Mouse (Mus musculus) olfactory bulb, adult 2 months (tissue): ENCODE data around the gene Fbrsl1. TPM values are rescaled to one million over a fixed set of nuclear protein-coding genes. Genes with fewer than 3 reads are reported as not detected.

Experiments
- H3K27ac ChIP-seq: fragments of 200-500 bp; 2 replicates; pipeline ENCODE4 v1.5.1; 2012; ENCODE audit warnings: low read depth, low read length; ENCODE audit not compliant: insufficient read depth
- H3K4me1 ChIP-seq: fragments of 200-500 bp; 2 replicates; pipeline ENCODE4 v1.6.1; 2012; ENCODE audit warnings: low read length; ENCODE audit not compliant: control insufficient read depth, insufficient read depth
- H3K4me3 ChIP-seq: fragments of 200-500 bp; 2 replicates; pipeline ENCODE4 v1.5.1; 2012; ENCODE audit warnings: mild to moderate bottlenecking, low read depth, low read length, moderate library complexity; ENCODE audit not compliant: insufficient read depth
- CTCF ChIP-seq: fragments of 200-500 bp; IDR thresholded peaks from 2 replicates; pipeline ENCODE4 v1.5.1; 2012; ENCODE audit warnings: low read depth, mild to moderate bottlenecking, low read length, moderate library complexity; ENCODE audit not compliant: insufficient read depth
- POLR2A ChIP-seq: fragments of 200-500 bp; IDR thresholded peaks from 2 replicates; pipeline ENCODE4 v1.6.1; 2012; ENCODE audit warnings: mild to moderate bottlenecking, low read depth, low read length, moderate library complexity; ENCODE audit not compliant: insufficient read depth
- WGBS: fragments of 180-500 bp; shearing (Covaris S2); methylation state at CpG from one replicate; pipeline ENCODE4 v1.1.7; 2018; 5-methylcytosine and 5-hydroxymethylcytosine counted together
- polyA plus RNA-seq: library from polyadenylated mRNA; stranded (reverse); fragments of >200 nt; gene quantifications from 2 replicates; pipeline ENCODE4 v1.2.4, GENCODE M21; 2012; ENCODE audit warnings: low replicate concordance; ENCODE audit not compliant: missing spikeins, insufficient read depth, insufficient read length

Fbrsl1 gene
- polyA plus RNA-seq, 1 experiment: not detected

DNA sequence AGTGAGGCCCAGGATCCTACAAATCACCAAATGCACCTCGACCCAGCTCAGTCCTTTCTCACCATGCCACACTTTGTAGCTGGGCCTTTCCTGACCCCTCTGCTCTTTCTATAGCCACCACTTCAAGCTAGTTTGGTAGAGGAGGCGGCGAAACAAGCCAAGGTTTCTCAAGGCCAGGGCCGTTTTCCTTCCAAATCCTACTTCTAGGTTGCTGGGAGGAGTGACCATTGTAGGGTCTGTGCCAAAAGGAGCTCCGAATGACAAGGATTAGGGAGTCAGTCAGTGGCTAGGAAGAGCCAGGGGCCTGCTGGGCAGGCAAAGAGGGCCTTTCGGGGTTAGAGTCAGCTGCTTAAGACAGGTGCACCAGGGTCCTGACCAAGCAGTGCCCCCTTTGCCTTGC lies 63.8 kb downstream of the Fbrsl1 start:
- 71% methylated on average over 6 of the region's 6 CpGs for WGBS
- H3K4me3 ChIP-seq: no peak overlapping the region
- no peak overlapping the region for H3K27ac ChIP-seq
- peaks cover 26% of the 10 kb centered on the region for H3K4me1 ChIP-seq
- no peak for TF ChIP-seq POLR2A

DNA sequence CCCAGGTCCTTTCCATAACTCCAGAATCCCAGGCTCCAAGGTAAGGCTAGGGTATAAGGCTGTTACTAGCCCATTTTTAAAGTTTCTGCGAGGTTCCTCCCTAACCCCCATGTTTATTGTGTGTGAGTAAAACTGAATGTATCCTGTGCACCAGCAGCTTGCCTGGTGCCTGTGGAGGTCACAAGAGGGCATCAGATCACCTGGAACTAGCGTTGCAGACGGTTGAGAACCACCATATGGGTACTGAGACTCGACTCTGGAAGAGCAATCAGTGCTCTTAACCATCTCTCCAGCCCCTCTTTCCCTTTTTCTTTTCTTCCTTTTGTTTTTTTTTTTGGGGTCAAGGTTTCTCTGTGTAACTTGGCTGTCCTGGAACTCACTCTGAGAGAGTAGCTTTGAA lies 68.5 kb downstream of the Fbrsl1 start:
- 94% methylated on average over 4 of the region's 4 CpGs for WGBS
- no peak overlapping the region for H3K4me3 ChIP-seq
- peaks cover 27% of the 10 kb centered on the region for H3K4me1 ChIP-seq
- no peak overlapping the region for H3K27ac ChIP-seq
- TF ChIP-seq CTCF (no peak), POLR2A (no peak)

DNA sequence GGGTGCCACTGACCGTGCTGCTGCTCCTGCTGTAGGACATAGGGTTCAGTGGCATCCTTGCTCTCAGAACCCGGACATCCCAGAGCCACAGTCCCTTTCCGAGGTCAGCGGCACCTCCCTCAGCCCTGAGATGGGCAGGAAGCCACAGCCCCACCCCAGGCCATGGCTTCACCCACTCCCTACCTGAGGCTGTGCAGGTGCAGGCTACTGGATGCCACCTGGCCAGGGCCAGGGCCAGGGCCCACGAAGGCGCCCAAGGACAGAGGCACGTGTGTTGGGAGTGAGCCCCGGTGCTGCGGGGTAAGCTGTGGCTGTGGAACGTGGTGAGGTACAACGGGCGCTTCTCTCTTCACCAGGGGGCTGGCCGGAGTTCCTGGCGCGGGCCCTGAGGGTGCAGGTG lies 69.2 kb downstream of the Fbrsl1 start:
- 91% methylated on average over 15 of the region's 15 CpGs for WGBS
- Histone ChIP-seq H3K27ac (no peak overlapping the region), H3K4me3 (no peak overlapping the region), H3K4me1 (peaks cover 20% of the 10 kb centered on the region)
- TF ChIP-seq CTCF: no peak
- TF ChIP-seq POLR2A: no peak

DNA sequence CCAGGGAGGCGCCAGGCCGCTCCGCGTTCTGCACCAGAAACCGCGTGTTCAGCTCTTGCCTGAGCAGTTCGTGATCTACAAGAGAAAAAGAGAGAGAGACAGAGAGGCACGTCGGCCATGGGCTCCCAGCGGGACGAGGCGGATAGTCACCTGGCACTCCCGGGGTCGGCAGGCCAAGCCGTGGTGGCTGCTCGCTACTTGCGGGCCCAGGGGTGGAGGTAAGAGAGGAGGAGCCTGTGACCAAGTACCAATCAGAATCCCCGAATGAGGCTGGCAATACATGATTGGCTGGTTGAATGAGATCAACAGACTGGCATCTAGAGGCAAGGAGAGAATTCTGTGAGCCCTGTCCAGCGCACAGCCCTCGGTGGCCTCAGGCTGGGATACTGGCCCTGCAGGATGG lies 70.1 kb downstream of the Fbrsl1 start:
- Histone ChIP-seq H3K27ac (no peak overlapping the region), H3K4me3 (no peak overlapping the region), H3K4me1 (peaks cover 20% of the 10 kb centered on the region)
- WGBS: 58% methylated on average over 20 of the region's 20 CpGs
- no peak for TF ChIP-seq CTCF
- no peak for TF ChIP-seq POLR2A

DNA sequence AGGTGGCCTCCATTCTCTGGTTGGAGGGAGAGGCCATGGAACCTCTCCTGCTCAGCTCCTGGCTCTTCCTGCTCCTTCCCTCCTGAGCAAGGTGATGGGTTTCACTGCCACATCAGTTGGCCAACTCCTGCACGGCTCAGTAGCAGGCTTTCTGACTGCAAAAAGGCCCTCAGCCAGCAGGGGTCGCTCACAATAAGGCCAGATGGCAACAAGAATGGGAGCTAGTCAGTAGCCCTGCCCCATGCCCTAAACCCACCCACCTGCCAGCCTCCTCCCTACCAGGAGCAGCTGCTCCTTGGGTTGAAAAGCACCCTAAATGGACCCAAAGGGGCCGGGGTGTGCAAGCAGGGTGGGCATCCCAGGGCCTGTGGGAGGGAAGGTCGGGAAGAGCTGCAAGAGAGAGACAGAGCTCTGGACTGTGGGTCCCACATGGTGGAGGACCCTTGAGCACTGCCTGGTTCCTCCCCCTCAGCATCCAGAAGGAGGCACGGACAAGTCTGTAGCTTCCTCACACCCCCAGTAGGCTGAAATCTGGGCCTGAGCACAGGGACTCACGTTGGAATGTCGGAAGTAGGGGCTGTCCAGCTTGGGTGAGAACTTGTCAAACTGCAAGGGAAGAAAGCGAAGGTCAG lies 71.4 kb downstream of the Fbrsl1 start:
- peaks cover 20% of the 10 kb centered on the region for H3K4me1 ChIP-seq
- peak; percentile 67 for TF ChIP-seq CTCF
- no peak for TF ChIP-seq POLR2A
- H3K27ac ChIP-seq: no peak overlapping the region
- no peak overlapping the region for H3K4me3 ChIP-seq
- WGBS: 46% methylated on average over 8 of the region's 8 CpGs

DNA sequence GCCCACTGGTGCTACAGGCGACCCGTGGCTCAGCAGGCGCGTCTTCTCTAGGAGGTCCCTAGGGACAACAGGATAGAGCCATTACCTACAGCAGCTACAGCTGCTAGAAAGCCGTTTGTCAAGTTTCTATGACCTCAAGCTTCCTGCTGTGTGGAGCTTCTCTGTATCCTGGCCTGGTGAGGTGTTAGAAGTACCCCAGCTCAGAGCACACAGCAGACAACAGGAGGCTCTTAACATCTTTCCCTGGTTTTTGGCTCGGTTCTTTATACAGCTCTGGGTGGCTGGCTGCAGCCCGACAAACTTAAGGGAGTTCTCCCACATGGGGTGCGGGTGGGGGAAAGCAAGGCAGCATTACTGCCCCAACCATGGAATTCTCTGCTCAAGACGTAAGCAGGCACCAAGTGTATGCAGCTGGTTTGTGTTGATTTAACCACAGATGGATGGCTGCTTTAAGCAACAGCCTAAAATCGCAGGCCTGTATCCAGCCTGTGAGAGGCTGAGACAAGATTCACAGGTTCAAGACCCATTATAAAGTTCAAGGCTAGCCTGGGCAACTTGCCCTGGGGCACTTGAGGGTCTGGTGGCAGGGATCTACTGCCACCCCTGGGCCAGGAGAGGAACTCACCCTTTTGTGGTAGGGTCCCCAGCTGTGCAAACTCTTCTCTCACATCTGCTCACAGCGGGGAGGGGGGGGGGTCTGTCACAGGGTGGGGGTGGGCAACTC lies 84.3 kb downstream of the Fbrsl1 start:
- peaks cover 4% of the 10 kb centered on the region; the same call in 1 of the 2 replicates for H3K4me1 ChIP-seq
- WGBS: 65% methylated on average over 11 of the region's 11 CpGs
- no peak overlapping the region for H3K27ac ChIP-seq
- peak overlapping the region; percentile 47 for H3K4me3 ChIP-seq
- TF ChIP-seq CTCF (no peak), POLR2A (no peak)

DNA sequence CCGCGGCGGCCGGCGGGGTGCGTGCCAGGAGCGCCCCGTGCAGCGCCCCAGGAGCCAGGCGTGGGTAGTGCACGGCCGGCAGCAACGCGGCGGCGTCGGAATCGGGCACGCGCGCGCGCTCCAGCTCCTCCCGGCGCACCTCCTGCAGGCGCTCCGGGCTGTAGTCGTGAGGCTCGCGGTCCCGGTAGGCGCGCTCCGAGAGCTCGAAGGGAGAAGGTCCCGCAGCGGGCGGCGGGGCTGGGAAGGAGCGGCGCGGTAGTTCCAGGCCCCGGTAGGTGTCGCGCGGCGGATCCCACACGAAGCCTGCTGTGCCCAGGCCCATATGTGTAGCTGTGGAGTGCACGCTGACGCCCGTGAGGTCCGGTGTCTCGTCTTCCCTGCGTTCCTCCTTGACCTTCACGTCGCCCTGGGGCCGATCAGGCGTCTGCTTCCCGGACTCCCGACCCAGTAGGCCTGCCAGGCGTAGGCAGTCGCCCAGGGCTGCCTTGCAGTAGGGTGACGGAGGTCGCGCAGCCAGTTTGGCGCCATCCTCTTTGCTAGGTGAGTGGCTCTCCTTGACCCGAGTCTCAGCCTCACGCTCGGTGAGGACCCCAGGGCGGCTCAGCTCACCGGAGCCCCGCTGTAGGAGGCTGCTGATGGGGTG lies 85.0 kb downstream of the Fbrsl1 start:
- no peak overlapping the region for H3K27ac ChIP-seq
- H3K4me1 ChIP-seq: peaks cover 4% of the 10 kb centered on the region; the same call in 1 of the 2 replicates
- WGBS: 13% methylated on average over 72 of the region's 72 CpGs
- peak; percentile 67; the same call in 1 of the 2 replicates for TF ChIP-seq CTCF
- peak; percentile 36; the same call in 1 of the 2 replicates for TF ChIP-seq POLR2A
- H3K4me3 ChIP-seq: peak overlapping the region; percentile 47

DNA sequence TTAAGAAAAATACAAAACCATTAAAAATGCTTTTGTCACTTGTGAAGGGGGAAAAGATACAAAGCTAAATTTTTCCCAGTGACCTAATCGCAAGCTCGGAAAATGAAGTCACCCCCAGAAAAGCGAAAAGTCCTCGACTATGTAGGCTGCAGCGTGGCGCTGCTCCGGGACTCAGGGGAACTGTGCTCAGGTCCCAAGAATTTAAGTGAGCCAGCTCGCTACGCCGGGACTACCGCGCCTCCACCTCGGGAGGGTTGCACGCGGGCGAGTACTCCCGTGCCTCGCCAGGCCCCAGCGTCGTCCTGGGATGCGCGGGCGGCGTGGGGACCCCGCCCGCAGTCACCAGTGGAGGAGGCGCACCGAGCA lies 85.5 kb downstream of the Fbrsl1 start:
- Histone ChIP-seq H3K27ac (no peak overlapping the region), H3K4me1 (peaks cover 4% of the 10 kb centered on the region; the same call in 1 of the 2 replicates), H3K4me3 (peak overlapping the region; percentile 47)
- no peak; the same call in 1 of the 2 replicates for TF ChIP-seq CTCF
- TF ChIP-seq POLR2A: no peak
- WGBS: 10% methylated on average over 28 of the region's 28 CpGs

DNA sequence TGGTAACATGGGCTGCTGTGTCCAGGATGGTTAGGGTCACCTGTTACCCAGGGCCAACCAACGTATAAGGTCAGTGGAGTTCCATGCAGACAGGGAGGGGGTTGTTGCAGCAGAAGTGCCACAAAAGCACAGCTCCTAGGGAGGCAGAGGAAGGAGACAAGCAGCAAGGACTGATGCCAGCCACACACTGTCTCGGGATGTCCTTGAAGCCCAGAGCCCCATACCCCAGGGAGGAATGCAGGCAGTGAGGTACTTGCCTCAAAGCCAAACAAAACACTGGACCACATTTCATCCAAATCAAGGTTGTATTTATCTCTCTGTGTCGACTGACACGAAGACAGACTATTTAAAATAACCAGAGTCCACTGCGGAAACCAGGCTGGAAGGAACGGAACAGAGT lies 86.8 kb downstream of the Fbrsl1 start:
- WGBS: 89% methylated on average over 6 of the region's 6 CpGs
- Histone ChIP-seq H3K4me1 (peaks cover 4% of the 10 kb centered on the region; the same call in 1 of the 2 replicates), H3K27ac (no peak overlapping the region), H3K4me3 (no peak overlapping the region)
- TF ChIP-seq CTCF: no peak
- no peak for TF ChIP-seq POLR2A
